Mouse (Mus musculus) yolk sac, embryonic 10.5 days (tissue): ENCODE data around the gene Fbxo27.
A peak's percentile ranks its signal among the peaks of the same experiment; 100 is the strongest.

Experiments used
- DNase-seq: peaks from one replicate; pipeline ENCODE4 v3.0.0-alpha.2; 2017; ENCODE audit warnings: low spot score

The Fbxo27 gene

DNA sequence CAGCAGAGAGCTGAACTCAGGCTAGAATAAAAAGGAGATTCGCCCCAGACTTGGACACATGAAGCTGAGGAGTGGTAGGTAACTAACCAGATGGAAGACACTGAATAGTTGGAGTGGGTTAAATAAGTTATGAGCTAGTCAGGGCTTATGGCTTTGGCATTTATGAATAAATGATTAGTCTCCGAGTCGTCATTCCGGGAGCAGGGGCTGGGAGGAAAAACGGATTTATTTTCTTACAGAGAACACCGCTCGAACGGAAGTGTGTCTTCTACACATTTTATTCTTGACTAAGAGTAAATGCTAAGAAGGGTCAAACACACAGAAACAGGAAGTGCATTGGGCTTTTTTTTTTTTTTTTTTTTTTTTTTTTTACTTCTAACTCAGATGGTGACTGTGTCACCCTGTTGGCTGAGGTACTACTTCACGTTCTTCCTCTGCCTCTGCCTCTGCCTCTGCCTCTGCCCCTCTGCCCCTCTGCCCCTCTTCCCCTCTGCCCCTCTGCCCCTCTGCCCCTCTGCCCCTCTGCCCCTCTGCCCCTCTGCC lies 10.0 kb downstream of the Fbxo27 start:
- no peak for DNase-seq

DNA sequence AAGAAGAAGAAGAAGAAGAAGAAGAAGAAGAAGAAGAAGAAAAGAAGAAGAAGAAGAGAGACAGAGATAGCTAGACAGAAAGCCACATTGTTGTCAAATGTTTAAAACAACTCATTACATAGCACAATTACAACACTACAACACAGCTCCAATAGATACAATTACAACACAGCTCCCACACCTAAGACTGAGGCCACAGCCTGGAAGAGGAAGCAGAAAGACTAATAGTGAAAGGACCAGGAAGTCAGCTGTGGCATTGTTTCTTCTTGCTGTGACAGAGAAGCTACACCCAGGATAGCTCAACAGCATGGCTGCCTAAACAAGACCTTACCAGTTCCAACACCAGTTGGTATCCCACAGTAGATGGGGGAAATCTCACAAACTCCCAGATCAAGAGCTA lies 16.8 kb downstream of the Fbxo27 start:
- DNase-seq = no peak

DNA sequence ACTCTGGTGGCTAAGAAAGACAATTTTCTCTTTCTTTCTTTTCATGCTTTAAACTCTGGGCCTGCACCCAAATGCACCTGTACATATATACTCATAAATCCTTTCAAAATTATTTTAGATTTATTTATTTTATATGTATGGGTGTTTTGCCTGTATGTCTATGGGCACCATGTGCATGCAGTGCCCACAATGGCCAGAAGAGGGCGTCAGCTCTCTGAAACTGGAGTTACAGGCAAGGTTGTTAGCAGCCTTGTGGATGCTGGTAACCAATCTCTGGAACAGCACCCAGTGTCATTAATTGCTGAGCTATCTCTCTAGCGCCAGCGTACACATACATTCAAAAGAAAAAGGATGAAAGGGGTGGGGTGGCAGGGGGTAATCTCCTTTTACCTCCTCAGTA lies 18.3 kb downstream of the Fbxo27 start:
- no peak for DNase-seq

DNA sequence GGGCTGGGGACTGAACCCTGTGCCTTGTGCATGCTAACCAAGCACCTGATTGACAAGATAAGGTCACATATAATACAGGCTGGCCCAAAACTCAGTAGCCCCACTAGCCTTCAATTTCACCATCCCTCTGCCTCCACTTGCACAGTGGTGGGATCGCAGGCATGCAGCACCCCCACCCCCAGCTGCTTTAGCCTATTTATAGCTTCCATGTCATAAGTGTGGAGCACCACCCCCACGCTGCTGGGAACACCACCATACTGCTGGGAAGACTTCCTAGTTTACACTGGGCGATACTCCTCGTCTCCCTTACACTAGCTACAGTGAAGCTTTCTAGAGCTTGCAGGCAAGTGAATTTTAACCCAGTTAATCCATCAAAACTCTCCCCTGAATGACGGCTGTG lies 22.0 kb downstream of the Fbxo27 start:
- no peak for DNase-seq

DNA sequence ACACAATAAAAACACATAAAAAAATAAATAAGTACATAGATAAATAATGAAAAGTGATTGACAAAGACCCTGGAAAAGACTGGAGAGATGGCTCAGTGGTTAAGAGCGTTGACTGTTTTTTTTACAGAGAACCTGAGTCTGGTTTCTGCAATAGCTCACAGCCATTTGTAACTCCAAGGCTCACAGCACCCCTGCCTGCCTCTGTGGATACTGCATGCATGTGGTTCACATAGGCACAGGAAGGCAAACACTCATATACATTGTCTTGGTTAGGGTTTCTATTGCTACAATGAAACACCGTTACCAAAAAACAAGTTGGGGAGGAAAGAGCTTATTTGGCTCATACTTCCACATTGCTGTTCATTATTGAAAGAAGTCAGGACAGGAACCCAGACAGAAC lies 22.9 kb downstream of the Fbxo27 start:
- DNase-seq = no peak

DNA sequence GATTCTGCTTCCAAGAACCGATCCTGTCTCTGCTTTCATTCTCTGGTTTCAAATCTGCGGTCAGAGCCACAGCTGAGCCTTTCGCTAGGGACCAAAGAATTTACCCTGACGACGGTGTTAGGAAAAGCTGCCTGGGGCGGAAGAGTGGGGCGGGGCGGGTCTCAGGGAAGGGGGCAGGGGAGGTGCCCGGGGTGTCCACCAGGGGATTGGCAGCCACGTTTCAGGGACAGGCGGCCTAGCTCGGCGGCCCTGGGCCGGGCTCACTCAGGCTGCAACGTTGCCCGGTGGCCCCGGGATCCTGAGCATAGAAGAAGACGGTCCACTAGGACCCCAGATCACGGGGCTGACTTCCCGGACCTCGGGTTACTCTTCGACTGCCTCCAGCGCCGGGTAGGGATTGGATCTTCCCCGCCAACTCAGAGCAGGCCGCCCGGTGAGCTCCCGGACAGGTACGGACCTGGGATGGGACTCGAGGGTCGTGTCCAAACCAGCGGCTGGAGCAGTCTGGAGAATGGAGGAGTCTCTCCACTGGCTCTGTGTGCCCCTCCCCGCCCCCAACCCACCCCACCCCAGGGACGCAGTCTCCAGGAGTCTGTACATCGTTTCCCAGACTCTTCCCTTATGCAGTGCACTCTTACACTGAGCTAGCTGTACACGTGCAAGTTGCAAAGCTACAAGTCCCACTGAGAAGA lies 24.1 kb downstream of the Fbxo27 start, which contains the start of gene Fbxo17:
Gene Fbxo17, plus strand, starts transcription at position 215 of the 692 bp plus-strand sequence.
- DNase-seq = peak; percentile 67

DNA sequence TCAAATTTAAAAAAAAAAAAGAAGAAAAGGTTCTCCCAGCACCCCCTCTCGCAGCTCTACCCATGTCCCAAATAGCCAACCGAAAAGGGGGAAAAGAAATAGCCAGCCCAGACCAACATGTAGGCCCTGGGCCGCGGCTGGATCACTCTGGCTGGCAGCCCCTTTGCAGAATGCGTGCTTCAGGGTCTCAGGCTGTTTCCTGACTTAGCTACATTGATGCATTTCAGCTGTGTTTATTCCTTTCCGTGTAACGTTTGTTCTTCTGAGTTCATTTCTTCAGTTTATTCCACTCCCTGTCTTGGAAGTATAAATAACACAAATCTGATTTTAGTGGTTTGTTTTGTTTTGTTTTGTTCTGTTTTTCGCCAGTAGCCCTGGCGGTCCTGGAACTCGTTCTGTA lies 25.1 kb downstream of the Fbxo27 start:
- DNase-seq = no peak

DNA sequence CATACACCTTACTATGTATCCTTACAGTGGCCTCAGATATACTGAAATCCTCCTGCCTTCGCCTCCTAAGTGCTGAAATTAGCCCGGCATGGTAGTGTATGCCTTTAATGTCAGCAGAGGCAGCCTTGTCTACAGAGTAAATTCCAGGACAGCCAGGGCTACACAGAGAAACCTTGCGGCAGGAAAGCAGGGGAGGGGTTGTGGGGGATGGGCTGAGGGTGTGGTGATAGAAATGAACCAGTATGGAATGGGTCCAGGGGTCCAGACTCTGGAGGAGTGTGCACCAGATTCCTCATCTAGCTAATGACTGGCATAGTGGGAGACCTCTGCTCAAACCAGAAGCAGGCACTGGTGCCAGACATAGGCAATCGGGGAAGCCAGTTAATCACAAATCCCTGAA lies 26.5 kb downstream of the Fbxo27 start:
- peak; percentile 74 for DNase-seq

DNA sequence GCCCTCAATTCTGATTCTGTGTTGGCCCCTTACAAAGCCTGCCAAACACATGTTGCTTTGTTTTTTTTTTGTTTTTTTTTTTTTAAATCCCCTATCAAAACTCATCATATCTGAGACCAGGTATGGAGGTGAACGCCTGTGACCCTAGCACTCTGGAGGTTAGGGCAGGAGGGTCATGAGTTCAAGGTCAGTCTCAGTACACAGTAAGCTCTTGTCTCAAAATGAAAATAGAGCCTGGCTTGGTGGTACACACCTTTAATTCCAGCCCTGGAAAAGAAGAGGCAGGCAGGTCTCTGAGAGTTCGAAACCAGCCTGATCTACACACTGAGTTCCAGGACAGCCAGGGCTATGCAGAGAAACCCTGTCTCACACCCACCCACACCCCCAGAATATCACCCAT lies 27.0 kb downstream of the Fbxo27 start:
- no peak for DNase-seq

DNA sequence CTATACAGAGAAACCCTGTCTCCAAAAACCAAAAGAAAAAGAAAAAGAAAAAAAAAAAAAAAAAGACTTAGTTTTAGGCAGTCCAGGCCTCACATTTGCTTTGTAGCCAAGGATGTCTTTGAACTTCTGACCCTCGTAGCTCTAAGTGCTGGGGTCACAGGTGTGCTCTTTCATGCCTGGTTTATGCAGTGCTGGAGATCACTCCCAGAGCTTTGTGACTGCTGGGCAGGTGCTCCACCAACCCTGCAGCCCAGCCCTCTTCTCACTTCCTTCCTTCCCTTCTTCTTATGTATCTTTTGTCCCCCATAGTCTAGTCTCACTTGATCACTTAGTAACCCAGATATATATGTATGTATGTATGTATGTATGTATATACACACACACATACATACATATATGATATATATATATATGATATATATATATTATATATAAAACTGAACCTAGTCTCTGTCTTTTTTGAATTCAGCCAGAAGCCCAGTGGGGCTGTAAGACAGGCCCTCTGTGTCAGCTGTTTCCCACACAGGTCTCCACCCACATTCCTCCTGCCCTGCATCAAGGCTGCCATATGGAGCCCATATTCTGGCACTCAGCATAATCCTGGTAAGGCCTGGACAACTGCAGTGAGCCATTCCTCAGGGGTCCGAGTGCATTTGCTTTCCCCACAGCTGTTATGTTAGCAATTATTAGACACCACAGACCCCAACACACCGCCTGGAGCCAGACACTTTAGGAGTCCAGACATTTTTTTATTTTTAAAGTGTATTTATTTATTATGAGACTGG lies 28.3 kb downstream of the Fbxo27 start:
- DNase-seq = no peak

DNA sequence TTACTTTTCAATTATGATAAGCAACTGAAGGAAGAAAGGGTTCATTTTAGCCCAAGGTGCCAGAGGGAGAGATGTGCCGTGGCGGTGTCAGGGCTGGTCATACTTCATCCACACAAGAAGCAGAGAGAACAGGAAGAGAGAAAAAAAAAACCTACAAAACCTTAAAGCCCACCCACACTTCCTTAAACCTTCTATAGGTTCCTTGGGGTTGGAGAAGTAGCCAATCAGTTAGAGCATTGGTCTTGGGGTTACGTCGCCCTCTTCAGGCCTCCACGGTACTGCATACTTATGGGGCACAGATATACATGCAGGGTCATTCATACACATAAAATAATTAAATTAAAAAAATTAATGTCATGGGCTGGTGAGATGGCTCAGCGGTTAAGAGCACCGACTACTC lies 29.4 kb downstream of the Fbxo27 start:
- DNase-seq = no peak

DNA sequence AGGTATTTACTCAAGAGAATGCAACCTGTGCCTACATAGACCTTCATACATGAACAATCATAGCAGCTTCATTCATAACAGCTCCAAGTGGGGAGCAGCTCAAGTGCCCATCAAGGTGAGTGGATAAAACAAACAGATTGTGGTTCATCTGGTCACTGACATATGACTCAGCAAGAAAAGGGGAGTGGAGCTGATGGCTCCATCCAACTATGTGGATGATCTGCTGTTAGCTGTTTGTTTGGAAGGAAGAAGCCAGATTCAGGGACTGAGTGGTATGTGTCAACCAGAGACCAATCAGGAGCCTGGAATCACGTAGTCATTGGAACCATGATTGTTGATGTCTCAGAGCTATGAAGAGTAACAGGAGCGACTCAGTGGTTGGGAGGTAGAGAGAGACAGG lies 32.0 kb downstream of the Fbxo27 start:
- no peak for DNase-seq

DNA sequence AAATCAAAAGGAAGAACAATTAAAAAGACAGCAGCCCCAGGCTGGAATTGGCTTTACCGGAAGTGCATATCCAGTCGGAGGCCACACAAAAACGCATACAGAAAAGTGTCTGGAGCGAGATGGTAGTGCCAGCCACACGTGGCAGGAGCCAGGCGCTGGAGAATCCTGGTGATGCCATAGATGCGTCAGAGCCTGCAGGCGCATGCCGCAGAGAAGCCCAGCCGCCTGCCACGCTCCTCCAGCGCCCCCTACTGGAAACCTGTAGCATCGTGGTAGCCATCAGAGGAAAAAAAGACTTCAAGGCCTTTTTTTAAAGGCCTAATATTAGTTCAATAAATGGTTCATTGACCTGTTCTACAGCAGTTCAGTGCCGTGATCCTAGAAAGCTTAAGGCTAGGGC lies 34.0 kb downstream of the Fbxo27 start:
- DNase-seq = peak; percentile 57

DNA sequence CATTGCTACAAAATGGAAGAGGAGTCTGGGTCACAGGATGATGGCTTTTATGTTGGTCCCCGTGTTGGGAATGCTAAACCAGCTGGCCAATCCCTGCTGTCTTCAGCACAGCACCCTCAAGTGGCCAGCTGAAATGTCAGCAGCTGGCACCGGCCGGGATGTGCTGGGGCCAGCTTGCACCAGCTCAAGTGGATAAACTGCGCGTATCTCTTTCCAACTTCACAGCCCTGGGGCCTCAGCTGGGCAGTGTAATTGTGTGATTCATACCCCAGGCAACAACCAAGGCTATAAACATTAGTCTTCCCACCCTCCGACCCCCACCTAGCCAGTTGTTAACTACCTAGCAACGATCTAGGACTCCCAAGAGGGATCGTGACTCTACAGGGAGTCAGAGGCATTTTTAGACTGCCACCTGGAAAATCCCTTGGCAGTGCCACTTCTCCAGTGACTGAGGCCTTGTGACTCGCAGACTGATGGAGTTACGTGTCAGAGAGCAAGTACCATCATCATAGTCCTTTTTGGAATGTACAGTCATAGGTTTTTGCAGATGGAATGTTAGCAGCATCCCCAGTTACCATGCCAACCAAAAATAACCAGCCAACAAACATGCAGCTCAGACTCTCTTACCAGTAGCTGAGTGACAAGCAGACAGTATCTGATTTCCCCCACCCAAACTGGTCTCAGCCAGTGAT lies 35.1 kb downstream of the Fbxo27 start:
- DNase-seq = no peak

DNA sequence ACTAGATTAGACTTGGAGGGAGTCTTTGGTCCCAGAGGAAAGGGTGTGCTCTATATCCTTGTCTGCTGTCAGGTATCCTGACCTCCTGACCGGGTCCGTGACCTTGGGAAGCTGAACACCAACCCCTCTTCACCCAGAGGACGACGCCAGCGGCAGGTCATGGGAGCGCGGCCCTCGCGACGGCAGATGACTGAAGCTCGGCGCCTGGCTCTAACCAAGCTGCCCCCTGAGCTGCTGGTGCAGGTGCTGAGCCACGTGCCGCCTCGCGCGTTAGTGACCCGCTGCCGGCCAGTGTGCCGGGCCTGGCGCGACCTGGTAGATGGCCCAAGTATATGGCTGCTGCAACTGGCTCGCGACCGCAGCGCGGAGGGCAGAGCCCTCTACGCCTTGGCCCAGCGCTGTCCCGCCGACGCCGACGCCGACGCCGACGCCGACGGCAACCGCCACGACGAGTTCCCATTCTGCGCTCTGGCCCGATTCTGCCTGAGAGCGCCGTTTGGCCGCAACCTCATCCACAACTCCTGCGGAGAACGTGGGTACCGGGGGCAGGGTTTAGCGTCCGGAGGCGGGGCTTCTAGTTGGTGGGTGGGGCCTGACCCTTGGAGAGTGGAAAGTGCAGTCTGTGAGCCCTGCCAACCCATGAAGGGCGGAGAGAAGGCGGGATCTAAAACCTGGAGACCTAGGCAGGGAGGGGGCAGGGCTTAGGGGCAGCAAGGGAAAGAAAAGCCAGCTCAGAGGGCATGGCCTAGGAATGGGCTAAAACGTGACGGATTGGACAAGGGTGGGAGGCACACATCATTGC lies 39.9 kb downstream of the Fbxo27 start:
- peak; percentile 88 for DNase-seq

DNA sequence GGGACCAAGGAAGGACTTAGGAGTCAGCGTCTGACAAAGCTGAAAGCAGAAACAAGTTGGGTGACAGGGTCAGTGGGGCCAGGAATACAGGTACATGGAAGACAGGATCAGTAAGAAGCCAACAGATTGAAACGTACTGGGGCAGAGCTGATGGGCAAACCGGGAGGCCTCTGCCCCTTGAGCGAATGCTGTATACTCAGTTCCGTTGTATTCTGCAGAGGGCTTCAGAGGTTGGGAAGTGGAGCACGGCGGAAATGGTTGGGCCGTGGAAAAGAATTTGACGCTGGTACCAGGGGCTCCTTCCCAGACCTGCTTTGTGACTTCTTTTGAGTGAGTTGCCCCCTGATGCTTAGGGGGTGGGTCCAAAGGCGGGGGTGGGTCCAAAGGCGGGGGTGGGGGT lies 40.6 kb downstream of the Fbxo27 start:
- DNase-seq = no peak

DNA sequence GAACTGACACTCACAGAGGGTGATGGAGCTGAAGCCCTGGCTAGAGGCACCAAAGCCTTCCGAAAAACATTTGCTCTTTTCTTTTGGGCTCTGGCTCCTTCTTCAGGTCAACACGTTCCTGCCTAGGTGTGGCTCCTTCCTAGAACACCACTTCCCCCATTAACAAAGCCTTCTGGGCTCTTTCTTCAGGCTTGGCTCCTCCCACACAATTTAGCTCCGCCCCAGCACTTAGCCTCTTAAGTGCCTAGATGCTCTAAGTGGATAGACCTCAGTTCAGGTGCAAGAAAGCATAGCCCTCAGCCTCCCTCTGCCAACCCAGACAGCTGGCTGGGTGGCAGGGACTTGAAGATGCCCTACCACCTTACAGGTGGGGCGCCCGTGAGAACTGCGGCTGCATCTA lies 43.1 kb downstream of the Fbxo27 start:
- DNase-seq = no peak

DNA sequence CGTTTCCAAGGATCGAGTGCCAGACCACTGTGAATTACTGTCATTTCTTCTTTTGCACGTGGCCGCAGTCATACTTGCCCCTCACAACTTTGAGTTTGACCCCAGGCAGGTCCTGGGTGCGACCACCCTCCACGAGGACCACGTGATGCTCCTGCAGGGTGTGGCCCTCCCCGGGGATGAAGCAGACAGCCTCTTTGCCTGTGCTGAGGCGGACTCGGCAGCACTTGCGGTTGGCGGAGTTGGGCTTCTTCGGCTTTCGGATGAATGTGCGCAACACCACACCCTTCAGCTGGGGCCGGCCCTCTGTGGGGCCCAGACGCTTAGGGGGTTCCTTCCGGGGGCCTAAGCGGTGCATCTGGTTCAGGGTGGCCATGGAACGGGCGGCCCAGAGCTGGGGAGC lies 47.2 kb downstream of the Fbxo27 start:
- DNase-seq = no peak

DNA sequence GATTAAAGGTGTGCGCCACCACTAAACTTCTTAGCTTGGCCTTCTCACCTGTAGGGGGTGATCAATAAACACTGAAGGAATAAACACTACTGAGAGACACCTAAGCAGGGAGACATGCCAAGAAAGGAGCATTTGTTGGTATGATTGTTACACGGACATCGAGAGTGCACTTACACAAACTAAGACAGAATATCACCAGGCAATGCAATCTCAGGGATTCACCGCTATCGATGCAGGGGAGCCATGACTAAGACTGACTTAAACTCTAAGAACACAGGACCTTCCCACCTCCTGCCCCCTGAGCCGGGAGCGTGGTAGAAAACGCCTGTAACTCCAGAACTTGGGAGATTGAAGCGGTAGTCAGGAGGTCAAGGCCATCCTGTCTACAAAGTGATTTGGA lies 48.3 kb downstream of the Fbxo27 start:
- no peak for DNase-seq

DNA sequence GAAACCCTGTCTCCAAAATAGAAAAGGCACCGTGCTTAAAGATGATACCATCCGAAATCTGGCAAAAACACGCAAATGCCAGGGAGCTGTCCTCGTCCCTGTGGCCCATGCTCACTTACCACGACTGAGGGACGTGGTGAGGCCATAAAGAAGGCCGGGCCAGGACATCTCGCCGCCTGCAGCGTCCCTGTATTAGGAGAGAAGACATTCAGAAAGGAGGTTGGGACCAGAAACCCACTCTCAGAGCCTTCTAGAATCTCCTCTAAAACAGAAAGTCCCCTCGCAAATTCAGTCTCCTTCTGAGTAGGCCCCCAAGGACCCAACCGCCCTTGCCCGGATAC lies 48.7 kb downstream of the Fbxo27 start:
- no peak for DNase-seq

DNA sequence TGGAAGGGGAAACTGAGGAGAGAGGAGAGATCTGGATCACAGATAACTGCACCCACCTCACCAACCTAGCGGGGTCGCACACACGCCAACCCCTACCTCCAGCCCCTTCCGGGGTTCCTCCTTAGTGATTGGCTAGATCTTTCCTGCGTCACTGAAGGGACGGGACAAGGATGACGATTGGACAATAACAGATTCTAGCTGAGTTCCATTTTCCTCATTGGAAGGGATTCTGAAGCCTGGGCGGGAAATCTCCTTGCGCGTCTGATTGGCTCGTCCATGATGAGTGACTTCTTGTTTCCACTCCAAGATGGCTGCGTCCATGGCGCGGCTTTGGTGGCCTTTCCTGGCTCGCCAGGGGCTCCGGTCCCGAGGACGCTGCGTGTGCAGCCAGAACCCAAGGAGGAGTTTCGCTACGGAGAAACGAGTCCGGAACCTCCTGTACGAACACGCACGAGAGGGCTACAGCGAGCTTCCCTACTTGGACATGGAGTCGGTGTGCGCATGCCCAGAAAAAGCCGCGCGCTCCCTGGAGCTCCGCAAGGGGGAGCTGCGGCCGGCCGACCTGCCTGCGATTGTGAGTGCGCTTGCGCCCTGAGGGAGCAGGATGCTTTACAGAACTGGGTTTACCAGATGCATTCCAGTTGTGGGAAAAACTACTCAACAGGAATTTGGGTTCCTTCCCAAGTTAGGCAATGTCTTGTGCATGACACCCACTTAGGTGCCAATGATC lies 49.2 kb downstream of the Fbxo27 start, which contains the start of the genes Mrps12 and Sars2:
Gene Mrps12, minus strand, starts transcription at position 112 of the 730 bp plus-strand sequence.
Gene Sars2, plus strand, starts transcription at position 284 of the 730 bp plus-strand sequence.
- peak; percentile 97 for DNase-seq
